Mouse (Mus musculus) 3T3-L1 (cell line): ENCODE results near the gene Nppc.

Experiments
- DNase-seq: peaks from one replicate; pipeline ENCODE4 v3.0.0-alpha.2; 2015; ENCODE audit warnings: low read depth, low spot score

The Nppc gene

DNA sequence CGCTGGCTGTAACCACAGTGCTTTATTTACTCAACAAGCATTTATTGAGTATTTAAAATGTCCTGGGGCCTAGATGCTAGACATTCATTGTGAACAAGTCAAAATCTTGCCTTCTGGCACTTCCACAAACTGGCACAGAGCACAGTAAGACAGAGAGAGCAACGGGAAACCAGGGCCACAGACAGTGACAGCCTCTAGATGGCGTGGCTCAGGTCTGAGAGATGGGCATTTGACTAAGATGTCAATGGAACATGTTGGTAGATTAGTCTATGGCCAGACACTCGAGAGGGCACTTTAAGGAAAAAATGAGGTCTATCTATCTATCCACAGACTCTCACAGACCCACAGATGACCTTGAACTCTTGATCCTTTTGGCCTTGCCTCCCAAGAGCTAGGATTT lies 17.7 kb downstream of the Nppc start:
- peak; percentile 33 for DNase-seq

- peak; percentile 76 for DNase-seq
These were observed 20.1 kb downstream of the Nppc start for GRCm38 (mm10) chr1:86650272-86650671.

DNA sequence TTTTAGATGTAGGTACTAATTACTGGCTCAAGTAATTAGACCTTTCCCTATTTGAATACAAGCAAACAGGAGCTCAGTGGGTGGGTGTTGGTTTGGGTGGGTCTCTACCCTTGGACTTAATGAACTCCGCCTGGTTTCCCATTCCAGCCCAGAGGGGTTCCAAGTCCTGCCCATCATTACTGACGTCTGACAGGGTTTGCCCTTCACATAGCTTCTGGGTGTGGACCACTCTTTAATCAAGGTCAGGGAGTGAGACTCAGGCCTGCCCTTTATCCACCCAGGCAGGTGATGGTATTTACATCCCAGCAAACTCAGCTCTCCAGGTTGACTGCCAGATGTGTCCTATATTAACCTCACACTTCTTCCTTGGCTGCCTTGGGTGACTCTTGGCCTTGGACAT lies 22.9 kb downstream of the Nppc start:
- DNase-seq = no peak

DNA sequence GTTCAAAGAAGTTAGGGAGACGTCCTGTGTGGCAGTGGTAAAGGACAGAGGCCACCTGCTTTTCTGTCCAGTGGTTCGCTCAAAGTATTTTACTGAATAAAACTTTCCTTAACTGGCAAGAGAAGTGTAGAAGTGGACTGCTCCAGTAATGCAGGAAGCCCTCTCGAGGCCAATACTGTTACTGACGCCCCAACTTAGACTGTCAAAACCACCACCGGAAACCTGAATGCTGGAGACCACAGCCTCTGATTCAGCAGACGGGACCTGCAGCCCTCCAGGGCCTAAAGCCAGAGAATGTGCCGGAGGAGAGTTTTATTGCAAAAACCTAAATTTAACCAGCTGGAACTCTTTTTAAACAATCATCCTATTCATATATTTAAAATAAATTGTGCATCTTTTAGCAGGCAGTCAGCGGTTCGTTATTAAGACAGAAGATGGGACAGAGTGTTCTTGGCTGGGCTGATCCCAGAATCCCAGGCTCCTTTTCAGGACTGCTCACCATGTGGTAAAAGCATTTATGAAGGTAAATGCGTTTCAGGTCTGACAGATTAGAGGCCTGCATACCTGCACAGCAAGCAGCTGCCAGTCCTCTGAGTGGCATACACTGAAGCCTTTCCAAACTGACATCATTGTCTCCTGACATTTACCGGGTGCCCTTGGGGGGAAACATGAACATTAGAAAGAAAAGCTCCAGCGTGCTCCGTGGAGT lies 27.1 kb downstream of the Nppc start:
- peak; percentile 65 for DNase-seq

DNA sequence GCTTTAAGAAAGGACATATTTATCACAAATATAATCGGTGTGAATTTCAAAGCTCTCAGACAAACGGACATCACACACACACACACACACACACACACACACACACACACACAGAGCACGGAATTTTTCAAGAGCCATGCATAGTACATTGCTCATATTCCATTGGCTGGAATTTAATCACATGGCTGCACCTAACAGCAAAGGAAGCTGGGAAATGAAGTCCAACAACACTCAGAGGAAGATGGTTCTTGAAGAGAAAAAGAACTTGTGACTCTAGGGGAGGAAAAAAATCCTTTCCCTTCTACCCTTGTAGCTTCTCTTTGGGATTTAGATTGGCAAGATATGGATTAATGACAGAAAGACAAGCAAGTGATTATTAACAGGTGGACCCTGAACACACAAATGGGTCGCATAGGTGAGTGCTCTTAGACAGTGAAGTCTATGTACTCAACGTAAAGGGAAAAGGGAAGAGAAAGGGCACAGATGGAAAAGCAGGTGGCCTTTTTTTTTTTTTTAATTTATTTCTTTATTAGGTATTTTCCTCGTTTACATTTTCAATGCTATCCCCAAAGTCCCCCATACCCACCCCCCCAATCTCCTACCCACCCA lies 35.5 kb downstream of the Nppc start:
- DNase-seq = no peak

GRCm38 (mm10) chr1:86633840-86634750 lies 36.3 kb downstream of the Nppc start:
- DNase-seq = no peak

DNA sequence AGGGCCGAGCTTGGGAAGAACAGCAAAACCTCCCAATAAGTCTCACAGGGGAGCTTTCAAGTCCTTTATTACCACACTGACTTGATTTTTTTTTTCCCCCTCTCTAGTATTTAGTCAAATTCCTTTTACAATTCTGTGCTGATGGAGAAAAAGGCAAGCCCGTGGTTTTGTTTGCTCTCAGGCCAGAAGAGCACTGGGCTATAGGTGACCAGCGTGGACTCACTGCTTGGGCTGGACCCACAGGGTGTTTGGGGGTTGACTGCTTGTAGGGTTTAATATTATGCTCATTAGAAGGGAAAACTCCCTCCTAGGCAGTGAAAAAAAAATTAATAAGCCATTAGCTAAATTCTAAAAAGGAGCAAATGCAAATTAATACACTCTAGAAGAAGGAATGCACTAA lies 36.9 kb downstream of the Nppc start:
- no peak for DNase-seq

- DNase-seq = peak; percentile 78
These were observed 37.5 kb downstream of the Nppc start for GRCm38 (mm10) chr1:86632732-86633380.

GRCm38 (mm10) chr1:86630527-86630926 lies 39.8 kb downstream of the Nppc start:
- DNase-seq = peak; percentile 29

- no peak for DNase-seq
These were observed 40.4 kb downstream of the Nppc start for GRCm38 (mm10) chr1:86629936-86630335.

DNA sequence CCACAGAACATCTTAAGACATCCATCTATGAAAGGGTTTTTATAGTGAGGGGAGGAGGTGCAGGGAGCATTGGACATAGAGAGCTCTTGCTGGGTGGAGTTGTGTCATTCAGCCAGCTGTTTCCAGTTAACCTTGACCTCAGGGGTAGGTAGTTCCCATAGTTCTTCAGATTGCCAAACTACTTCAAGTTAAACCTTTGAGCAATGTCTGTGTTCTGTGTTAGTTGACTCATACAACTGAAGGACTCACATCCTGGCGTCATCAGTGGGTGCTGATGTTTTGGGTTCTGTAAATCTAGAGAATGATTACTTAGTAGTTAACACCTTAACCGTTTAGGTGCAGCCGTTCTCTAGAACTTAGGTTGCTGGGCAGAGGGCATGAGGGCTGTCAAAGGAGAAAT lies 42.1 kb downstream of the Nppc start:
- DNase-seq = peak; percentile 92

GRCm38 (mm10) chr1:86623001-86624000 lies 47.1 kb downstream of the Nppc start:
- peak; percentile 96 for DNase-seq

GRCm38 (mm10) chr1:86622296-86622695 lies 48.1 kb downstream of the Nppc start:
- peak; percentile 76 for DNase-seq

- DNase-seq = peak; percentile 94
These were observed 51.8 kb downstream of the Nppc start for GRCm38 (mm10) chr1:86618454-86619125.
